Mouse (Mus musculus): ENCODE data around the gene Cntn4.

The Cntn4 gene

DNA sequence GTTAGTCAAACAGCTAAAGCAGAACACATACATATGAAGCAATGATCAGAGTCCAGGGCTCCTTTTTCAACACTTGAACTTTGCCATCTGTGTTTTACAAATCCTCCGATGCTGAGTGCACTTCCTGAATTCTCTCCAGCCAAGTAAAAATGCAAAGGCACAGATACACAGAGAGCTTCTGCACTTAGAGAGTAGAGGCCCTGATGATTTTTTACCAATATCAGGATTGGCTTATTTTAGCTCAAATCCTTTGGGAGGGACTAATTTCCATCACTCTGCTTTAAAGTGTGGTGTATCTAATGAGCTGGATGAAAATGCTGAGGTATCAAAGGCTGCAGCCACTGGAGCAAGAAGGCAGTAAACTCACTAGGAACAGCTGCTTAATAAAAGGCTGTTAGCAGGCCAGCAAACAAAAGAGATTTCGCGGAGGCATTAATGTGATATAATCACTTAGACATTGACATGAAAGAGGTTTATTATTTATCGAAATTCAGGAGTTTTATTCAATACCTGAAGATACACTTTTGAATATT, 400.7 kb downstream of the Cntn4 start:
- intact Hi-C loops (cut with DNase I), result no loop called here

GRCm38 (mm10) chr6:106078629-106079028, 401.2 kb downstream of the Cntn4 start:
- intact Hi-C loops (cut with DNase I), result no loop called here

- intact Hi-C loops (cut with DNase I), result no loop called here
These were observed 420.4 kb downstream of the Cntn4 start for GRCm38 (mm10) chr6:106097856-106098255.

- intact Hi-C loops (cut with DNase I), result no loop called here
These were observed 441.1 kb downstream of the Cntn4 start for GRCm38 (mm10) chr6:106118523-106119081.

GRCm38 (mm10) chr6:106153530-106153929, 476.1 kb downstream of the Cntn4 start:
- intact Hi-C loops (cut with DNase I), result no loop called here

DNA sequence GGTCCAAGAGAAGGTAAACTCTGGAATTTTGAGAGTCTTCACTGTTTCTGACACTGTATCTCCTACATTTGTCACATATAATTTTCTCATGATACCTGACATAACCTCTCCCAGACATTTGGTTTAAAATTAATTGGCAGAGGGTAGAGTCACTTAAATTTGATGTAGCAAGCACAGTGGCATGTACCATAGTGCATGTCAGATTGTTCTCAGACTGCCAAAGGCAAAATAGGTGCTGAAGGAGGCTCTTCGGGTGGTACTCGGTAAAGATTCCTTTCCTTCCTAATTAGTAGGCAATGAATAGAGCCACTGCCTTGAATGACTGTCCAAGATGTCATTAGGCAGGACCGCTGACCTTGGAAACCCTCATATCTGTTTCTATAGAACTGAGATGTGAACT, 477.9 kb downstream of the Cntn4 start:
- intact Hi-C loops (cut with DNase I), result no loop called here

DNA sequence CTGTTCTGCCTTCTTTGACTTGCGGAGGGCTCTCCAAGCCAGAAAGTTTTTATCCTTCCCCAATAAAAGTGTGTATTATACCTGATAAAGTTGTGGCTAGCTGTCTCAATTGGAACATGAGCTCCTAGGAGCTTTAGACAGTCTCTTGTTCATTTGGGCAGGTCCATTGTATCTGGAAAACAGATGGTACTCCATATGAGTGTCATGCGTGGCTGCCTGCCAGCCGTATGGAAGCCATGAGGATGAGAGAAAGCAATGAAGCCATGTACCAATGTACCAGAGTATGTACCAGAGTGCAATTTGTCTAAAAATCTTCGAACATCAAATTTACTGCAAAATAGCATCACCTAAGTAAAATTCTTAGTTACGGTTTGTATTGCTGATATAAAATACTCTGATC, 500.1 kb downstream of the Cntn4 start:
- intact Hi-C loops (cut with DNase I), result no loop called here

- intact Hi-C loops (cut with DNase I), result no loop called here
These were observed 504.1 kb downstream of the Cntn4 start for GRCm38 (mm10) chr6:106181596-106181995.

DNA sequence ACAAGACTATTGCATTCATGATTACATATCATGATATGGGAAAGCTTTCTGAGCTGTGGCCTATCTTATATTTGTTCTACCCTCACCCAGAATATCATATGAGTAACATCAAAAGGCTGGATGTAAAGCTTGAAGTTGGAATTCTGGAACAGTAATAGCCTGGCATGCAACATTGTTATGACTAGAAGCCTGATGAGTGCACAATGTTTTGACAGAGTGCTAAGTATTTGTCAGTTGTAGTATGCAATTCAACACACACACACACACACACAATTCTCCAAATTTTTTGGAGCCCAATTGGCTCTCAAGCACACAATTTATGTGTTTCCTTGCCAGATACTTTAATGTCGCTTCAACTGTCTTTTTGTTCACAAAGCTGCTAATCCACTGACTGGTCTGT, 523.5 kb downstream of the Cntn4 start:
- intact Hi-C loops (cut with DNase I), result no loop called here

DNA sequence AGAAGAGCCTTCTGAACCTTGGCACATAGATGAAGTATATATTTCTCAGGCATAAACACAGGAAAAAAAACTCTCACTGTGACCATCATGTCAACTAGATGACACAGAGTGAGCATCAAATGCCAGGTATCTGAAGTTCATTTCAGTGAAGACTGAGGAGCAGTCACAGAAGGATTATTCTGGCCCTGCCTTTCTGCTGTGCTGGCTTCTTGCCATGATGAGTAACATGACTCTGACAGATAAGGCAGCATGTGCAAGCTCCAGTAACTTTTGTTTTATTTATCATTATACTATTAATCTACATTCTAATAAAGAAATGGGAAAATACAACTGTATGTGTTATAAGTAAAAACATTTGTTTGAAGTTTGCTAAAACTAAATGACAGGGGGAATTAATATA, 529.9 kb downstream of the Cntn4 start:
- intact Hi-C loops (cut with DNase I), result no loop called here

DNA sequence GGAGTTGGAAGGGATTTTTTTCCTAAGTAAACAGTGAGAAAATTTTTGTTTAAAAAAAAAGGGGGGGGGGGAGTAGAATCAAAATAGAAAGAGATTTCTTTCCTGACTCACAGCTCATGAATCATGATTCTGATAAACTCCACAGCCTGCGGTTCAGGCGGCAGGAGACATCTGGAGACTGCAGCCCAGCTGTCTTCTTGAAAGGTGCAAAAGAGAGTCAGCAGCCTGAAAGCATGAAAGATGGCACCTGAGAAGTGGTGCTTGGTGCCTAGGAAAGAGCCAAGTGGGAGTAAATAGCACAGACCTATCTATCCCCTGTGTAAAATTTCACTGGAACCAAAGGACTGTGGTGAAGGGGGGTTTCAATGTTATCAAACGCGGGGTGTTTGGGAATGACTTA, 535.6 kb downstream of the Cntn4 start:
- intact Hi-C loops (cut with DNase I), result no loop called here

DNA sequence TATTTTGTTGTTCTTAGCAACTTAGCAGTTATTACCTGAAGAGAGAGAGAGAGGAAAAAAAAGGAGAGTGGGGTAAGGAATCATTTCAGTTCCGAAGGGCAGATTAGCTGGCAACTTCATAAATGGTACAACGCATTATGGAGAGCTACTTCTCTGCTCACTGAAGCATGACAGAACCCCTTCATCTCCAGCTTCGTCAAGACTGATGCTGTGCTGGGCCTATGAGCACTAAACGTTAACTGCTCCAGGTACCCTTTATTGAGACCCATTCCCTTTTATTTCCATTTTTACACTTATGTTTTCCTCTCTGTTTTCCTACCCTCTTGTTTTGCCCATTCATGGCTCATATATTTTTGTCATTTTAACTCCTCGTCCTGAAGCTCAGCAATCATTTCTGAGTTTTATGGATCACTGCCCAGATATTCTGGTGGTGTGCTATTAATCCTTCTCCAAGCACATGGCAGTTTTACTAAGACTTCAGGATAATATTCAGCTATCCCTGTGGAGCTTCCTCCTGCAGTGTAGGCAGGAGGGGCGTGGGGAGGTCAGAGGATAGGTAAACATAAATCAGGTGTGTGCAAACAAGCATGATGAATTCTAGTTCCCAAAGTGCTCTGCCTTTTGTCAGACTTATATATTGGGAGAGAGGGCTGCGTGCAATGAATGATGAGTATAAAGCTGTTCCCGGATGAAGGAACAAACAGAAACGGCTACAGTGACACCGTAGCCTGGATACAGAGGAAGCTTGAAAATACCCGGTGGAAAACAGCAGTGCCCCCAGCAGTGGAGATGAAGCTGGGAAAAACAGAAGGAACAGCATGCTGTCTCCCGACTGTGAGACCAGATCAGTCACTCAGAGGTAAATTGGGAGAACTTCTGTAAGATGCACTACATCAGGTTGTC, 559.8 kb downstream of the Cntn4 start:
- intact Hi-C loops (cut with DNase I), result no loop called here

GRCm38 (mm10) chr6:106241553-106241952, 564.1 kb downstream of the Cntn4 start:
- intact Hi-C loops (cut with DNase I), result no loop called here

DNA sequence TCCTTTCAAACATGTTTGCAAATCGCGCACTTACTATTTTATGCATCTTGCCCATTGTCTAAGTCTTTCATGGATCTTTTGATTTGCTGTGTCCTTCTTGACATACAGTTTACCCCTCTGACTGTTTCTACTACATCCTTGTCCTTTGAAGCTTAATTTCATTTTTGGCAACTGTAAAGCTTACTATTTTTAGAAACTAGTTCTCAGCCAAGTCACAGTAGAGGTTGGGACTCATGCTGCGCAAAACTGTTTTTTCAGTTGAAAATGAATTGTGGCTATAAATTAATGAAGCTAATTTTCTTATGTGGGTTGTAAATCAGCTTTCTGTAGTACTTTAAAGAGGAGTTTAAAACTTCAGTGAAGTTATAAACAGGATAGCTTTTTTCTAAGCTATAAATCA, 585.9 kb downstream of the Cntn4 start:
- intact Hi-C loops (cut with DNase I), result no loop called here

- intact Hi-C loops (cut with DNase I), result no loop called here
These were observed 588.0 kb downstream of the Cntn4 start for GRCm38 (mm10) chr6:106265487-106265886.

GRCm38 (mm10) chr6:106266304-106266703, 588.8 kb downstream of the Cntn4 start:
- intact Hi-C loops (cut with DNase I), result no loop called here

DNA sequence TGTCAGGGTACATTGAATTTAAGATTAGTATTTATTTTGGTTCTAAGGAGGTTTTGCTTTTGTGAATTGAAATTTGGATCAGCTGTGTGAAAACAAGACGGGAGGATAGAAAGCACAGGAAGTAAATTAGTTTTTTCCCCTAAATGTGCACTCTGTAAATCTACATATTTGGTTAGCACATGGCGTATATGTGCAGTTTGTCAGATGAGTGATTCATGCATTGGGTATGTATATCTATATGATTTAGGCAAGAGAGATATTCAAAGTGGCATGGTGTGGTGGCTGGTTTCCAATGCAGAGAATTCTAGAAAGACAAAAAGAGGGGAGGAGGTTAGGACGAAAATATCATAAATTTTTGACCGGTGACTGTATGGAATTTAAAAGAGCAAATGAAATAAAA, 591.3 kb downstream of the Cntn4 start:
- intact Hi-C loops (cut with DNase I), result no loop called here

- intact Hi-C loops (cut with DNase I), result no loop called here
These were observed 599.7 kb downstream of the Cntn4 start for GRCm38 (mm10) chr6:106277139-106277538.

DNA sequence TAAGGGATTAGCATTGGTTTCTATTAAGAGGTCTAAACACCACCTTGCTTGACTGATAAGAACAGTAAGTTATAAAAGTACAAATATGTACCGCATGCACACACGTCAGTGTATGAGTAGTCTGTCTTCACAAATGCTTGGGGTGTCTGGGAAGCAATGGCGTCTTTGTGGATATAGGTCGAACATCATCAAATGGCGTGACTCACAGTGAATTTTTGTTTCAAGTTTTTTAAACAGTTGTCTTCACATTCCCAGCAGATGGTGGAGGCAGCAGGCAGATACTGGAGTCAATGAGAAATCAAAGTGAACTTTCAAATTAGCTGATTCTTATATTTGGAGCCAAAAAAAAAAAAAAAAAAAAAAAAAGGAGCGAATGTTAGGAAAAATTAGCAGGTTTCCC, 604.2 kb downstream of the Cntn4 start:
- intact Hi-C loops (cut with DNase I), result no loop called here

- intact Hi-C loops (cut with DNase I), result no loop called here
These were observed 606.4 kb downstream of the Cntn4 start for GRCm38 (mm10) chr6:106283815-106284214.

- intact Hi-C loops (cut with DNase I), result no loop called here
These were observed 622.0 kb downstream of the Cntn4 start for GRCm38 (mm10) chr6:106299451-106299850.

GRCm38 (mm10) chr6:106300179-106300578, 622.7 kb downstream of the Cntn4 start:
- intact Hi-C loops (cut with DNase I), result loop anchor here (10.0 kb wide), 1 partner anchor 175 kb away; no protein-coding TSS in a partner anchor

- intact Hi-C loops (cut with DNase I), result loop anchor here (10.0 kb wide), 1 partner anchor 178 kb away; no protein-coding TSS in a partner anchor
These were observed 625.0 kb downstream of the Cntn4 start for GRCm38 (mm10) chr6:106302435-106302834.

Data from adrenal gland (tissue).